Mouse (Mus musculus) hindbrain, embryonic 16.5 days (tissue): ENCODE data around the gene Olfr544. TPM values are rescaled to one million over a fixed set of nuclear protein-coding genes. Genes with fewer than 3 reads are reported as not detected.

Experiments
- ATAC-seq: fragments of 200-750 bp; cut with Nextera tagmentation; 2 replicates; pipeline ENCODE4 v1.8.0; 2017; ENCODE audit warnings: moderate TSS enrichment, moderate library complexity
- H3K27ac ChIP-seq: fragments of 300-500 bp; sonication (generic); 2 replicates; pipeline ENCODE4 v1.5.1; 2014; ENCODE audit warnings: low read depth, mild to moderate bottlenecking, control low read depth, low read length, moderate library complexity
- H3K27me3 ChIP-seq: fragments of 300-500 bp; sonication (generic); replicated peaks from 2 replicates; pipeline ENCODE4 v1.6.1; 2014; ENCODE audit warnings: low read length; ENCODE audit not compliant: control insufficient read depth, insufficient read depth
- H3K36me3 ChIP-seq: fragments of 300-500 bp; sonication (generic); 2 replicates; pipeline ENCODE4 v1.6.1; 2014; ENCODE audit warnings: mild to moderate bottlenecking, low read length, moderate library complexity, mixed read lengths; ENCODE audit not compliant: control insufficient read depth, insufficient read depth
- H3K4me1 ChIP-seq: fragments of 300-500 bp; sonication (generic); 2 replicates; pipeline ENCODE4 v1.6.1; 2014; ENCODE audit warnings: low read depth, low read length; ENCODE audit not compliant: control insufficient read depth, insufficient read depth
- H3K4me2 ChIP-seq: fragments of 300-500 bp; sonication (generic); 2 replicates; pipeline ENCODE4 v1.6.1; 2014; ENCODE audit warnings: mild to moderate bottlenecking, low read length, control low read depth, moderate library complexity
- H3K4me3 ChIP-seq: fragments of 300-500 bp; sonication (generic); 2 replicates; pipeline ENCODE4 v1.5.1; 2014; ENCODE audit warnings: mild to moderate bottlenecking, low read length, control low read depth, moderate library complexity
- H3K9ac ChIP-seq: fragments of 300-500 bp; sonication (generic); 2 replicates; pipeline ENCODE4 v1.6.1; 2014; ENCODE audit warnings: low read depth, mild to moderate bottlenecking, control low read depth, low read length, moderate library complexity
- H3K9me3 ChIP-seq: fragments of 300-500 bp; sonication (generic); 2 replicates; pipeline ENCODE4 v1.6.1; 2014; ENCODE audit warnings: mild to moderate bottlenecking, low read length, moderate library complexity; ENCODE audit not compliant: control insufficient read depth
- WGBS: fragments of 180-500 bp; shearing (Covaris S2); extraction: QIAGEN DNeasy Blood & Tissue Kit; methylation state at CpG from one replicate; pipeline ENCODE4 v1.1.7; 2014; 5-methylcytosine and 5-hydroxymethylcytosine counted together
- polyA plus RNA-seq: library from polyadenylated mRNA; unstranded; fragments of >200 nt; fragmentation: Nextera tagmentation; extraction: Ambion mirVana; gene quantifications from 2 replicates; pipeline ENCODE4 v1.2.1, GENCODE M21; 2015

The Olfr544 gene
- polyA plus RNA-seq, 1 experiment from 2014 or later, result 0.05 TPM

DNA sequence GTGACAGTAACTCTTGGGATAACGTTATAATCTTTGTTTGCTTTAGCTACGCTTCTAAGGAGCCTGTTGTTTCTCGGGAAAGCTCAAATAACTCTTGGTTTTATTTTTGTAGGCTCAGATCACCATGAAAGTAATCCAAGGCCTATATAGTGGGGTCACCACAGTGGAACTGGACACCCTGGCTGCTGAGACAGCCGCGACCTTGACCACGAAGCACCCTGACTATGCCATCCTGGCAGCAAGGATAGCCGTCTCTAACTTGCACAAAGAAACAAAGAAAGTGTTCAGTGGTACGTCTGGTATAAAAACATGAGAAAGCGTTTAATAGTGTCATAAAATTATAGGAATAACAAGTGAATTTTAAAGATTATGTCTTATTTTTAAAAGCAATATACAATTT is 41.7 kb downstream of the Olfr544 start:
- H3K4me2 ChIP-seq, result no peak overlapping the region
- peaks cover 26% of the 10 kb centered on the region for H3K36me3 ChIP-seq
- peaks cover 12% of the 10 kb centered on the region for H3K4me1 ChIP-seq
- H3K4me3 ChIP-seq, result no peak overlapping the region
- H3K9me3 ChIP-seq, result no peaks in the 10 kb centered on the region
- no peaks in the 10 kb centered on the region for H3K27me3 ChIP-seq
- no peak for ATAC-seq
- H3K9ac ChIP-seq, result no peak overlapping the region
- no peak overlapping the region for H3K27ac ChIP-seq
- 93% methylated on average over 9 of the region's 9 CpGs for WGBS

DNA sequence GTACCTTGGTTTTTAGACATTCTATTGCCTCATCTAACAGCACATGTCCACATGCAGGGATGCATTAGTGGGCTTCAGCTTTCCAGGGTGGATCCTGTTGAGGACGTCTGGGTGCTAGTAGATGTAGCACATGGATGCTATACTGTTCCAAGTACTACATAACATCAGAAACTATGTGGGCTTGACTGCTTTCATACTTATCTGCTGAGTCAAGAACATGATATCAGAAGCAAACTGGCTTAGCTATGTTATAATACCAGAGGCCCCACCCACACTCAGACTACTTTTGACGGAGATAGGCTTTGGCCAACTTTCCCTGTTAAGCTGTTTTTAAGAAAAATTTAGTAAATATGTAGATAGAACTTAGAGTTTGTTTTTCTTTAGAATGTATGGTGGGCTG is 43.8 kb downstream of the Olfr544 start:
- no peak for ATAC-seq
- 82% methylated on average over 2 of the region's 2 CpGs for WGBS
- Histone ChIP-seq H3K27me3 (peaks cover 3% of the 10 kb centered on the region; the same call in 1 of the 2 replicates), H3K36me3 (peaks cover 17% of the 10 kb centered on the region), H3K9me3 (no peaks in the 10 kb centered on the region), H3K4me2 (no peak overlapping the region), H3K9ac (no peak overlapping the region), H3K27ac (no peak overlapping the region), H3K4me3 (no peak overlapping the region), H3K4me1 (peaks cover 12% of the 10 kb centered on the region)

DNA sequence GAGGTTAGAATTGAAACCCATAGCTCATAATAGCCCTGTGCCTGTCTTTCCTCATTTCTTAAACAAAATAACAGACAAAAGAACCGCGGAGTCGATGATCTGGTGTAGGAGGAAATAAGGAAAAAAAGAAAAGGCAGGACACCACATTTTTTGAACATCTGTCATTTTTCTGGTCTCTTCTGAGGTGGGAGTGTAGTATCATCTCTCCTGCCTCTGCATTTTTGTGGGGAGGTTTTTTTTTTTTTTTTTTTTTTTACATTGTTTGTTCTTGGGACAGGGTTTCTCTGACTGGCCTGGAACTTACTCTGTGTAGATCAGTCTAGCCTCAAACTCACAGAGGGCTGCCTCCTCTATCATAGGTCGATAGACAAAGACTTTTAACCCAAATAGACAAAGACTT is 45.7 kb downstream of the Olfr544 start:
- H3K36me3 ChIP-seq, result peaks cover 9% of the 10 kb centered on the region; the same call in 1 of the 2 replicates
- H3K27ac ChIP-seq, result peak overlapping the region; percentile 23; the same call in 1 of the 2 replicates
- peaks cover 12% of the 10 kb centered on the region for H3K4me1 ChIP-seq
- peak overlapping the region; percentile 64 for H3K4me2 ChIP-seq
- no peak for ATAC-seq
- WGBS, result 2% methylated on average over 4 of the region's 4 CpGs
- peak overlapping the region; percentile 73 for H3K9ac ChIP-seq
- peaks cover 3% of the 10 kb centered on the region; the same call in 1 of the 2 replicates for H3K27me3 ChIP-seq
- H3K9me3 ChIP-seq, result no peaks in the 10 kb centered on the region
- peak overlapping the region; percentile 65 for H3K4me3 ChIP-seq

DNA sequence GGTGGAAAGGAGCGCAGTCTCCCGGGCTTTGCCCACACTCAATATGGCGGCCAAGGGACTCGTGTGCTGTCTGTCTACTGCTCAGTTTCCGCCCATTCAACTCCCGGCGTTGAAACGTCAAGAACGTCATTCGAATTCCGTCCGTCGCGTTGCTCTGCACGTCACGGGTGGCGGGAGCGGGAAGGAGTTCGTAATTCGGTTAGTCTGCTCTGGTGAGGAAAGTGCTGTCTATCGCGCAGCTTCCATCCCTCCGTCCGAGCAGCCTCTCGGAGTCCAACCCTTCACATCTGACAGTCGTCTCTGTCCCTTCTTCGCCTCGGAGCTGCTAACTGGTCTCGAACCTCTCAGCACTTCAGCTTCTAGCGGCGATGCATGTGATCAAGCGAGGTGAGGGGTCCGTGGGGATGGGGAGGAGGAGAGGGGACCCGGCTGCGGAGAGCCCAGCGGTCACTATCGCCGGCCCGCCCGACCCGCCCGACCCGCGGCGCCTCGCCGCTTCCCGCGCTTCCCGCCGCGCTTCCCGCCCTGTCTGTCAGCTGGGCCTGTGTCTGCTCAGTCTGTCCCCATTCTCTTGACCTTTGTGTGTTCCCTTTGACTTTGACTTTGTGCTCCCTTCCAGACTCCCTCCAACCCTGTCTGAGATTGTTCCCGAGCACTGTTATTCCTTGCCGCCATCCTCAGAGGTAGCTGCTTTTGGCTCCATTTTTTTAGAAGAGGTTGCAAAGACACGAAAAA is 46.3 kb downstream of the Olfr544 start, which contains the start of gene Rrm1:
TSS of gene Rrm1 (plus strand) at position 39 of the 735 bp plus-strand sequence.
- Histone ChIP-seq H3K4me2 (peak within 1 kb of the TSS; percentile 64), H3K9me3 (no peaks in the 10 kb centered on the region), H3K4me3 (peak within 1 kb of the TSS; percentile 65), H3K36me3 (peaks cover 9% of the 10 kb centered on the region; the same call in 1 of the 2 replicates), H3K27ac (peak within 1 kb of the TSS; percentile 49), H3K9ac (peak within 1 kb of the TSS; percentile 73), H3K4me1 (peaks cover 12% of the 10 kb centered on the region), H3K27me3 (peaks cover 3% of the 10 kb centered on the region; the same call in 1 of the 2 replicates)
- under 1% methylated on average over 47 of the region's 56 CpGs for WGBS
- peak; percentile 100 for ATAC-seq

DNA sequence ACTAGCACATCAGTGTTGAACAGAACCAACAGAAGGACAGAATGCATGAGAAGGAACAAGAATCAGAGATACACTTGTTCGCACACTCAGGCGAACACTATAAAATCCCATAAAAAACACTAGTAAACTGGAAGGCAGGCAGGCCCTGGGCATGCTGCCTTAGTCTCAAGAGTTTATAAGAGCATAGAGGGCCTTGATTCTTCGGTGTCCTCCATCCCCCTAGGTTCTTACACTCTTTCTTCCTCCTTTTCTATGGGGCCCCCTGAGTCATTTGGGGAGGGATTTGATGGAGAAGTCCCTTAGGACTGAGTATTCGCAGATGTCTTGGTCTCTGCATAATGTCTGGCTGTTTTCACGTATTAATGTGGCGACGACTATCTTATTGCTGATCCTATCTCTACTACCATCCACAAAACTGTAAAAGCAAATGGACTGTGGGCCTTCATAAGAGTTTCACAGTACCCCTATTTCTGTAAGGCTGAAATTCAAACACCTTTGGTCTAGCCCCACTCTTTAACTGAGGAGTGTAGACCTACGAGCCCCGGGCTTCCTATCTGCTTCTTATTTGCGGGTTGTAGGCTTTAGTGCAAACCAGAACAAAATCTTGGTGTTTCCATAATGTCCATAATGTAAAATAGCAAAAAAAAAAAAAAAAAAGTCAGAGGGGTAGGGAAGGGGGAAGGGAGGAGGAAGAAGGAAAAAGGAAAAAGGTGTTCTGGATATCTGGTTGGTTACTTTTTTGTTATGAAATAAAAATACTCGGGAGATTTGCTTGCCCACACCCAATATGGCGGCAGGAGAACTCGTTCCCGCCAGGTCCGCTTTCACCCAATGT is 47.1 kb downstream of the Olfr544 start:
- 53% methylated on average over 15 of the region's 15 CpGs for WGBS

DNA sequence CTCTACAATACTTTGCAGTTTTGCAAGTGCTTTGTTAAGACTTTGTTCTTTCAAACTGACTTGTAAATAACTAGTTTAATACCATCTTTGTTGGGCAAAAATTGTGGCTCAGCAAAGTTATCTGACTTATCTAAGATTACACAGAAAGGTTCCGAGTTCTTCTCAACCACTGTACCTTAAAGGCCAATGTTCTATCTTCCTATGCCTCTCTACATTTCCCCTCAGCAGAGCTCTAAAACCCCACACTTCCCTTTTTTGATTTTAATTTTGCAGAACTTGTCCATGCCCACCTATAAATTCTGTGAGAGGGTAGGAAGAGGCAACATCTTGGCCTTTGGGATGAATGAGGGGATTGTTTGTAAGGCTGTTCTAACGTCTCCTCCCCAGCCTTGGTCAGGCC is 53.8 kb downstream of the Olfr544 start:
- H3K36me3 ChIP-seq, result peaks cover 3% of the 10 kb centered on the region; the same call in 1 of the 2 replicates
- H3K4me1 ChIP-seq, result no peaks in the 10 kb centered on the region
- H3K27me3 ChIP-seq, result no peaks in the 10 kb centered on the region
- no peak overlapping the region for H3K4me2 ChIP-seq
- 75% methylated on average over 2 of the region's 2 CpGs for WGBS
- no peak for ATAC-seq
- H3K27ac ChIP-seq, result no peak overlapping the region
- H3K9me3 ChIP-seq, result no peaks in the 10 kb centered on the region
- H3K4me3 ChIP-seq, result no peak overlapping the region
- H3K9ac ChIP-seq, result no peak overlapping the region

More for the DNA sequence above, 47.1 kb downstream of the Olfr544 start:
- Histone ChIP-seq H3K9ac (no peak overlapping the region), H3K4me1 (peaks cover 12% of the 10 kb centered on the region), H3K36me3 (0 out of 2 replicates have a peak, but pooled peaks cover 5% of the 10 kb centered on the region), H3K9me3 (no peaks in the 10 kb centered on the region), H3K27me3 (peaks cover 3% of the 10 kb centered on the region; the same call in 1 of the 2 replicates), H3K4me2 (peak overlapping the region; percentile 47), H3K4me3 (peak overlapping the region; percentile 65), H3K27ac (peak overlapping the region; percentile 25; the same call in 1 of the 2 replicates)
- peak; percentile 0; the same call in 1 of the 2 replicates for ATAC-seq

Other genes with a start within 250 kb of the Olfr544 start
- gene Rhog, start 232.3 kb downstream of the Olfr544 start, polyA plus RNA-seq, result 19.5 and 20.9 TPM in 2 replicates
- 15.1 and 17.4 TPM in 2 replicates for gene Stim1, start 220.5 kb downstream of the Olfr544 start, polyA plus RNA-seq
- 48.8 and 55.7 TPM in 2 replicates for gene Rrm1, start 46.6 kb downstream of the Olfr544 start, polyA plus RNA-seq
- gene Olfr543, start 6.6 kb downstream of the Olfr544 start, polyA plus RNA-seq, result 0.66 and 0.71 TPM in 2 replicates
- 0.24 and 0.45 TPM in 2 replicates for gene Olfr545, start 11.3 kb upstream of the Olfr544 start, polyA plus RNA-seq
- gene Olfr547, start 46.4 kb upstream of the Olfr544 start, polyA plus RNA-seq, result not detected in 2 replicates
- not detected in 2 replicates for gene Olfr548-ps1, start 52.6 kb upstream of the Olfr544 start, polyA plus RNA-seq
- not detected in 2 replicates for gene Olfr549, start 61.6 kb upstream of the Olfr544 start, polyA plus RNA-seq
- gene Trim21, start 77.2 kb upstream of the Olfr544 start, polyA plus RNA-seq, result 0.09 and 0.26 TPM in 2 replicates
- gene Olfr550, start 83.1 kb upstream of the Olfr544 start, polyA plus RNA-seq, result 0.04 TPM in 1 of 2 replicates, not detected in the other
- not detected in 2 replicates for gene Olfr551, start 103.6 kb upstream of the Olfr544 start, polyA plus RNA-seq
- not detected in 2 replicates for gene Olfr552, start 109.5 kb upstream of the Olfr544 start, polyA plus RNA-seq
- not detected in 2 replicates for gene Olfr553, start 129.9 kb upstream of the Olfr544 start, polyA plus RNA-seq
- gene Olfr554, start 150.1 kb upstream of the Olfr544 start, polyA plus RNA-seq, result not detected in 2 replicates
- gene Olfr555, start 170.5 kb upstream of the Olfr544 start, polyA plus RNA-seq, result not detected in 2 replicates
- not detected in 2 replicates for gene Olfr556, start 176.6 kb upstream of the Olfr544 start, polyA plus RNA-seq
- gene Trim68, start 199.0 kb upstream of the Olfr544 start, polyA plus RNA-seq, result 6.5 and 9.7 TPM in 2 replicates
- gene Olfr557, start 207.6 kb upstream of the Olfr544 start, polyA plus RNA-seq, result not detected in 2 replicates
- gene Olfr558, start 213.9 kb upstream of the Olfr544 start, polyA plus RNA-seq, result 0.16 and 0.22 TPM in 2 replicates
- gene Olfr33, start 230.8 kb upstream of the Olfr544 start, polyA plus RNA-seq, result not detected in 2 replicates
- not detected in 2 replicates for gene Olfr559, start 239.2 kb upstream of the Olfr544 start, polyA plus RNA-seq